Mouse (Mus musculus) left cerebral cortex, adult 11 months (tissue): ENCODE data around the gene Guca2b.

ENCODE experiments used
- DNase-seq: peaks from one replicate; pipeline ENCODE4 v3.0.0; 2022; ENCODE audit warnings: low spot score

Gene Guca2b

GRCm38 (mm10) chr4:119658731-119659130 lies at the start of gene Guca2b:
Gene Guca2b, minus strand, starts transcription at chr4:119658954.
- DNase-seq = no peak

DNA sequence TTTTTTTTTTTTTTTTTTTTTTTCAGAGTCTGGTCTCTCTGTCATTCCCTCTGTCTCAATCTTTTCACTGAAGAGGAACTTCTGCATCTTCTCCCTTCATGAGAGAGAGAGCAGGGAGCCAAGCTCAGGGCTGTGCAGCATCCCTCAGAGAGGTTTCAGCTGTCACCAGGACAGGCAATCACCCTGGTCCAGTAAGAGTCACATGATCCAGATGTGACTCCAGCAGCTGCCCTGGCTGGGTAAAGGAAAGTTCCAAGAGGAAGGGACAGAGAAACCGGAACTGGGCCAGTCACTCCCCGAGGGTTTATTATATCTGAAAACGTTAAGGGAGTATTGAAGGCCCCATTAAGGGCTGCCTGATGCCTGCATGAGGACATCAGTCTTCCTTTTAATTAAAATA lies 49.0 kb upstream of the Guca2b start:
- DNase-seq = no peak

DNA sequence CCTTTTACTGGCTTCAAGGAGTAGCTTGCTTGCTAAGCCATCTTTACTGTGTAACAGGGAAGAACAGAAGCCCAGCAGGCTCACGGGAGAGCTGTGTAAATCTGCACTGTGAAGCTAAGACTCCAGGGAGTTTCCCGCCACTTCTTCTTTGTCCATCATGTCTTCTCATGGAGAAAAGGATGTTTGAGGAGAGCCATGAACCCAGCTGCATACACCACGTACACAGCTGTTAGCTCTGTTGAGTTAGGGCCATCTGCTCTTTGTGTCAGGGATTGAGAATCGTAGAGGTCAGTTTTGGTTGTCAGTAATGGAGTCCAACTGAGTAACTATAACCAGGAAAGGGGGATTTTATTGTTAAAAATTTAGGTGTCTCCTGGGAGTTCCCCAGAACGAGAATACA lies 48.6 kb upstream of the Guca2b start:
- DNase-seq = no peak

GRCm38 (mm10) chr4:119703965-119704364 lies 45.2 kb upstream of the Guca2b start:
- DNase-seq = no peak

- no peak for DNase-seq
Observed at GRCm38 (mm10) chr4:119701269-119701954, 42.7 kb upstream of the Guca2b start.

GRCm38 (mm10) chr4:119698339-119698738 lies 39.6 kb upstream of the Guca2b start:
- DNase-seq = no peak

DNA sequence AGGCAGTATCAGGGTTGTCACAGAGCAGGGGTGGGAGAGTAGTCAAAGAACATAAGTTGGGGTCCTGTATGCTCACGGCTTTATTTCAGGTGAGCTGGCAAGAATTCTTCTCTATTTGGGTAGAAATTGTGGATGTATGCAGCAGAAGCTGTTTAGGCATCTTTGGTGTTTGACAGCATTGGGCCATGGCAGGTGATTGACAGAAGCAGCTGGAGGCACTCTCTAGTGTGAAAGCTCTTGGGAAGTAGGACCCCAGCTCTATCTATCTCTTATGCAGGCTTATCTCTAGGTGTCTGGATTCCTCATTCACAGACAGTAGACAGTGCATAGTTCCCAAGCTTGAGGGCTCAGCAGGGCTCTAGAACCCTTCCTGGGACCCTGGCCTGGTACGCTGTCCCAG lies 27.0 kb upstream of the Guca2b start:
- no peak for DNase-seq

DNA sequence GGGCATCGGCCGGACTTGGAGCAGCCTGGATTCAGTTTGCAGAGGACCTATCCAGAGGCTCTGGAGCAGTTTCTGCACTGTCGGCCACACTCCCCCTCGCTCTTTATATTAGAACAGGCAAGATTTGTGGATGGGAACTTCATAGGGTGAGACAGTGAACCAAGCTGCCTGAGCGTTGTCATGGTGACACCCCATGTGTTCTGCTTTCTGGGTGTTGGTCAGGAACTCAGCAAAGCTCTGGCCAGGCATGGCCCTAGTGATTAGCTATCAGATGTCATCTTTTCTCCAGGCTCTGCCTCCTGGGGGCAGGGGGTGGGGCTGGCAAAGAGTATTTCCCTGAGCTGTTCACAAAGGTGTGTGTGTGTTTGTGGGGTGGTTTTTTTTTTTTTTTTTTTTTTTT lies 23.8 kb upstream of the Guca2b start:
- DNase-seq = no peak

DNA sequence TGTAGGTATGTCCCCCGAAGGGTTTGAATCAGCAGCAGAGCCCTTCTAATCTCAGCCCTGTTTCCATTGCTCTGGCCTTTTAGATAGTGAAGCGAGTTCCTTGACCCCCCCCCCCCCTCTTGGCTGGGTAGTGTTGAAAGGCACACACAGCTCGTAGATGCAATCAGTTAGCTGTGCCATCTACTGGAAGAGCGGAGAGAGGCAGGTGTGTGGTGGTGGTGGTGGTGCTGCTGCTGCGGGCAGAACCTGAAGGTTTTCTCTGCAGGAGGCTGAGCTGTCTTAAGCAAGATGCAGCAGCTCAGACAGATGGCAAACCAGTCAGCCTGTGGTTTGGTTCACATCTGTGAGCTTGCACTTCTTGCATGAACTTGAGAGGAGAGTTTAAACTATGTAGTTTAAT lies 13.9 kb upstream of the Guca2b start:
- DNase-seq = no peak

DNA sequence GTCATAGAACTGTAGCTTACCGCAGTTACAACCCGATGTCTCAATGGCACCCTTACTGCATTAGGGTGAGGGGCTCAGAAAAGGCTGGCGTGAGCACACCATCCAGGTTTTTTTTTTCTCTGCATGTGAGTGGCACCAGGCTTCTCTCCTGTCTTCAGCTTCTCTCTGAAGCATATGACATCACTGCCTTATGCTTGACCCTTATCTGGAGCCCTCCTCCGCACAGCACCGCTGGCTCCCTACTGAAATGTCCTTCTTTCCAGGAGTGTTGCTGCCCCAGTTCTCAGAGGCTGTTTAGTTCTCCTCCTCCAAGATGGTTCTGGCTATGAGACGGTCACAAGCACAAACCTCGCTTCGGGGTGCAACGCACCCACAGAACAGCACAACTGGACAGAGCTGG lies 12.4 kb upstream of the Guca2b start:
- DNase-seq = no peak

DNA sequence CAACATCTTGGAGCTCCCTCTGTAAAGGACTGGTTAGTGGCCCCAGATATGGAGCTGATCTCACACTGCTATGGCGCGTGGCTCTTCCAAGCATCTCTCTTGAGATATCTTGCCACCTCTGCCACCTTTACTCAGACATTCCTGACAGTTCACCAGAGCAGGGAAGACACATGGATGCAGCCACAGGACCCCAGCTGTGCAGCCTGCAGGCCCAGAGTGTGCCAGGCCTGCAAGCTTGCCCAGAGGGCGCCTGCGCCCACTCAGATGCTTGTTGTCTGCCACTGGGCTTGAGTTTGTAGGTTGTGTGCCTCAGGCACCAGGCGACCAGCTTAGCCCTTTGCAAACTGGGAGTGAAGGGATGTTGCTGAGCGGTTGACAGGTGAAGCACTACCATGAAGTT lies 12.0 kb upstream of the Guca2b start:
- DNase-seq = no peak

DNA sequence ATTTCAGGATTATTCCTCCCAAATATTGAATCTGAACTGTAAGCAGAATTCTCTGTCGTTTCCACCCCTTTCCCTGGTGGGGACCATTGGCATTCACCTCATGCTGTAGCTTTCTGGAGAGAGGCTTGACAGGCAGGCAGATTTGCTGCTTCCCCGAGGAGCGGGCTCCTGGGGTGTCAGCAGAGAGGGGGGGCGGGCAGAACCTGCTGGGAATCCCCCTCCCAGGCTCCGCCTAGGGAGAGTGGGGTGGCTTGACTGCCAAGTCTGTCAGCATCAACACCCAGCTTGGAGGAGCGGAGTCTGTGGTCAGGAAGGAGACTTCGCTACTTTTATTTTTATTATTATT lies 11.4 kb upstream of the Guca2b start:
- no peak for DNase-seq

- DNase-seq = no peak
Observed at GRCm38 (mm10) chr4:119669356-119670209, 10.8 kb upstream of the Guca2b start.

DNA sequence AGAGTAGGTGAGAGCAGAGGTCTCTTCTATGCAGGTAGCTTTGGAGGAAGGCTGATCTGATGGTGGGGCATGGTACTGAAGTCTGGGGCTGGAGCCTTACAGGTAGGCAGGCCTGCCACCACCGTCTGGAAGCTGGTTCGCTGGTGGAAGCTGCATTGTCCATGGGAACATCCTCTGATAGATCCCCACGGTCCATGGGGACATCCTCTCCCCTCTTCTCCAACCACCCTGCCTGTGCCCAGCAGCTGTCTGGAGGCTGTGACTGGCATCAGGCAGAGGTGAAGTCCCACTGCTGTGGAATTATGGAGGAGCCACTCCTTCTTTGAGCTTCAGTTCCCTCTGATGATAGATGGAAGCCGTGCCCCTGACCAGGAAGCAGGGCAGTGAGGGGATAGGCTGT lies 9.8 kb upstream of the Guca2b start:
- no peak for DNase-seq

- no peak for DNase-seq
Observed at GRCm38 (mm10) chr4:119668185-119668584, 9.4 kb upstream of the Guca2b start.

GRCm38 (mm10) chr4:119667454-119667853 lies 8.7 kb upstream of the Guca2b start:
- DNase-seq = no peak

DNA sequence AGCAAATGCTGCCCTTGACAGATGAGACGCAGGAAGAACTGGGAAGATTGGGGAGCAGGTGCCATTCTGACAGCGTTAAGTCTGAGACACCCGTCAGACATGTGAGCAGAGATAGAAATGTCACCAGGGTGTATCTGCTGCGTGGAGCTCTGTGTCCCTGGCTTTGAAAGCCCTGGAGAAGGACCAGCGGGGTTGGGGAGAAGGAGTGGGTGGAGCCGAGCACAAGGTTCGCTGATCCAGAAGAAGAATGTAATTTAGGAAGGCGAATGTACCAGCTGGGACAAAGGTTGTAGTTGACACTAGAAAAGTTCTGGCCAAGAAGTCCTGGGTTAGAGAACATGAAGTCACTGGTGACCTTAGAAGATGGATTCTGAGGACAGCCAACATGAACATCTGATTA lies 7.4 kb upstream of the Guca2b start:
- no peak for DNase-seq

DNA sequence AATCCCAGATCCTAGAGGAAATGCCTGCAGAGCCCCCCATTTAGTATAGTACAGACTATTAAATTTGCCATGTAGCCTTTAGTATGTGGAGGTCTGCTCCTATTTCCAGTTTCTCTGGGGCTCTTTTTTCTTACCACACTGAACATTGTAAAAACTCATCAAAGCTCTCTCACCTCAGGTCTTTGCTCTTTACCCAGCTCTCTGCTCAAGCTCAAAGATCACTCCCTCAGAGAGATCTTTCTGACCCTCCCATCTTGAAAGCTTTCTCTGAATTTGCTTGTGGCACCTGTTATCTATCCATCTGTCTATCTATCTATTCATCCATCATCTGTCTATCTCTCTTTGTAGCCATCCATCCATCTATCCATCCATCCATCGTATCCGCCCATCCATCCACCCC lies 6.4 kb upstream of the Guca2b start:
- no peak for DNase-seq

- DNase-seq = no peak
Observed at GRCm38 (mm10) chr4:119663409-119664095, 4.8 kb upstream of the Guca2b start.

DNA sequence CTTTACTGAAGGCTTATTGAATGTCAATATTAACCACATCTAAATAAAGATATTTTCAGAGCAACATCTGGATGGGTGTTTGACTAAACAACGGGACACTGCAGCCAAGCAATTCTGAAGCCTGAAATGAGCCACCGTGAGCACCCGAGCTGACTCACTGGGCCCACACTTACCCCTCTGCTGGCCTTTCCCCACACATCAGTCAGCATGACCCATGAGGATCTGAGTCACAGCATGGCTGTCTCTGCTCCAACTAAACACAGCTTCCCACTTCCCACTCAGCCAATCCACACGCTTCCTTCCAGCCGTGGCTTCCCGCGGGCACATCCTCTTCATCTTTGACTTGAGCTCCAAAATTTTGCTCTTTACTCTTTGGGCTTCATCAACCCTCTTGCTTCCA lies 4.2 kb upstream of the Guca2b start:
- DNase-seq = no peak

- no peak for DNase-seq
Observed at GRCm38 (mm10) chr4:119662151-119662550, 3.4 kb upstream of the Guca2b start.

DNA sequence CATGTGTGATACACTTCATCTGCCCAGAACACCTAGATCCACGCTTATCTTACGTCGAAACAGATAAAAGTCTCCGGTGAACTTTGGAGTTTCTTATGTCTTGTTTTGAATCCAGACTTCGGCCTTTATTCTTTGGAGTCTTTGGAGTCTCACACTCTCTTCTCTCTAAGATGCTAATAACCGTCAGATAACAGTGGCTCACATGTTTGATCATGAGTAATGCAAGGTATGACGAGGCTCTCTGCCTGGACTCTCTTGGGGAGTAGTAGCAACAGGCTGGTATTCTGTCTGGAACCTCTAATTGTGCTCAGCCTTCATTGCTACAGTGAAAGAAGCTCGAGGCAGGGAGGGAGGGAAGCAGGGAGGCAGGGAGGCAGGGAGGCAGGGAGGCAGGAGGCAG lies 1.3 kb upstream of the Guca2b start:
- no peak for DNase-seq

GRCm38 (mm10) chr4:119658246-119658645 lies 508 bp downstream of the Guca2b start:
- DNase-seq = no peak
